Mouse (Mus musculus): ENCODE measurements around the gene Col4a4. TPM values are rescaled to one million over a fixed set of nuclear protein-coding genes. Genes with fewer than 3 reads are reported as not detected.

Col4a4 gene
- polyA plus RNA-seq, 1 experiment from 2014 or later = 0.03 TPM

- no peaks in the 10 kb centered on the region for H3K36me3 ChIP-seq
- H3K9me3 ChIP-seq (replicated peaks) = no peaks in the 10 kb centered on the region
- no peak overlapping the region for H3K9ac ChIP-seq
- no peak overlapping the region for H3K4me2 ChIP-seq
- DNase-seq (no peak), ATAC-seq (ENCODE audit: low read depth) (no peak)
- 76% methylated on average over 3 of the region's 3 CpGs for WGBS (ENCODE audit: insufficient replicate concordance)
- H3K4me1 ChIP-seq (replicated peaks) = no peaks in the 10 kb centered on the region
- H3K27me3 ChIP-seq = no peaks in the 10 kb centered on the region
- no peak overlapping the region for H3K4me3 ChIP-seq (replicated peaks)
- H3K27ac ChIP-seq = no peak overlapping the region
Measured at GRCm38 (mm10) chr1:82407786-82408185, 178.9 kb downstream of the Col4a4 start.

Other genes with a start within 250 kb of the Col4a4 start
- gene Col4a3, start 72 bp upstream of the Col4a4 start, polyA plus RNA-seq (2015; fragmentation: Nextera tagmentation; extraction: Ambion mirVana) = 0.09 and 0.14 TPM in 2 replicates
- 198 and 211 TPM in 2 replicates for gene Mff, start 138.0 kb upstream of the Col4a4 start, polyA plus RNA-seq (2015; fragmentation: Nextera tagmentation; extraction: Ambion mirVana)
- 0.25 TPM in 1 of 2 replicates, not detected in the other for gene Tm4sf20, start 181.6 kb upstream of the Col4a4 start, polyA plus RNA-seq (2015; fragmentation: Nextera tagmentation; extraction: Ambion mirVana)
- gene Gm47791, start 184.4 kb upstream of the Col4a4 start, polyA plus RNA-seq (2015; fragmentation: Nextera tagmentation; extraction: Ambion mirVana) = not detected in 2 replicates